Mouse (Mus musculus) left cerebral cortex, adult 18-20 months (tissue): ENCODE measurements around the gene Ifna16. TPM values are rescaled to one million over a fixed set of nuclear protein-coding genes. Genes with fewer than 3 reads are reported as not detected.

ENCODE experiments used
- DNase-seq, 2 experiments: peaks; one replicate each; pipeline ENCODE4 v3.0.0; 2021 to 2022; ENCODE audit warnings: low spot score in 2 of 2, mixed read lengths in 1 of 2
- total RNA-seq, 2 experiments: library from RNA; stranded (reverse); gene quantifications; 2 replicates each; pipeline ENCODE4 v1.2.3; 2021

Gene Ifna16
- total RNA-seq, 2 experiments from 2014 or later: not detected

- DNase-seq: no peak
Measured at GRCm38 (mm10) chr4:88644359-88644758, 32.4 kb downstream of the Ifna16 start, which contains the start of gene Ifna13. Gene Ifna13, minus strand, starts transcription at chr4:88644459.

GRCm38 (mm10) chr4:88642526-88642925 lies 34.2 kb downstream of the Ifna16 start:
- no peak for DNase-seq

GRCm38 (mm10) chr4:88641077-88641831 lies 35.5 kb downstream of the Ifna16 start:
- DNase-seq: peak; percentile 92 to 100

- DNase-seq: no peak
Measured at GRCm38 (mm10) chr4:88640704-88641076, 36.0 kb downstream of the Ifna16 start.

GRCm38 (mm10) chr4:88634311-88634710 lies 42.4 kb downstream of the Ifna16 start, which contains the start of gene C87499:
Gene C87499, minus strand, starts transcription at chr4:88634411.
- no peak for DNase-seq

Other genes with a start within 250 kb of the Ifna16 start
- gene Hacd4, start 238.0 kb downstream of the Ifna16 start, total RNA-seq: 1 to 10 TPM; 1.5 to 2.0 TPM
- not detected for gene Ifnb1, start 154.2 kb downstream of the Ifna16 start, total RNA-seq
- not detected for gene Ifna15, start 118.7 kb downstream of the Ifna16 start, total RNA-seq
- not detected for gene Ifna14, start 105.1 kb downstream of the Ifna16 start, total RNA-seq
- gene Ifna9, start 84.5 kb downstream of the Ifna16 start, total RNA-seq: not detected
- not detected for gene Ifna12, start 73.5 kb downstream of the Ifna16 start, total RNA-seq
- not detected for gene C87499, start 42.5 kb downstream of the Ifna16 start, total RNA-seq
- not detected for gene Ifna13, start 32.5 kb downstream of the Ifna16 start, total RNA-seq
- not detected for gene Ifna2, start 7.0 kb upstream of the Ifna16 start, total RNA-seq
- not detected for gene Ifnab, start 14.4 kb upstream of the Ifna16 start, total RNA-seq
- under 1 TPM; 0.49 to 0.89 TPM for gene Gm26566, start 44.9 kb upstream of the Ifna16 start, total RNA-seq
- gene Klhl9, start 45.5 kb upstream of the Ifna16 start, total RNA-seq: 100 to 1,000 TPM; 100 to 103 TPM
- gene Gm13271, start 77.9 kb upstream of the Ifna16 start, total RNA-seq: not detected
- gene Gm13283, start 83.2 kb upstream of the Ifna16 start, total RNA-seq: not detected
- gene Gm13290, start 96.9 kb upstream of the Ifna16 start, total RNA-seq: not detected
- not detected for gene Gm13289, start 100.0 kb upstream of the Ifna16 start, total RNA-seq
- not detected for gene Gm13272, start 102.9 kb upstream of the Ifna16 start, total RNA-seq
- gene Ifnz, start 105.2 kb upstream of the Ifna16 start, total RNA-seq: not detected
- gene Gm13276, start 108.8 kb upstream of the Ifna16 start, total RNA-seq: not detected
- not detected for gene Gm13277, start 111.7 kb upstream of the Ifna16 start, total RNA-seq
- gene Gm13278, start 114.6 kb upstream of the Ifna16 start, total RNA-seq: not detected
- not detected for gene Gm13275, start 117.6 kb upstream of the Ifna16 start, total RNA-seq
- gene Gm13279, start 120.5 kb upstream of the Ifna16 start, total RNA-seq: not detected
- not detected for gene Gm13285, start 122.7 kb upstream of the Ifna16 start, total RNA-seq
- gene Gm13287, start 126.3 kb upstream of the Ifna16 start, total RNA-seq: not detected
- not detected for gene Gm13288, start 128.6 kb upstream of the Ifna16 start, total RNA-seq
- gene Ifna7, start 139.3 kb upstream of the Ifna16 start, total RNA-seq: not detected
- not detected for gene Ifna11, start 143.0 kb upstream of the Ifna16 start, total RNA-seq
- not detected for gene Ifna6, start 150.5 kb upstream of the Ifna16 start, total RNA-seq
- not detected for gene Ifna5, start 158.6 kb upstream of the Ifna16 start, total RNA-seq
- gene Ifna4, start 164.9 kb upstream of the Ifna16 start, total RNA-seq: not detected
- gene Ifna1, start 173.2 kb upstream of the Ifna16 start, total RNA-seq: not detected
- not detected for gene Ifne, start 203.3 kb upstream of the Ifna16 start, total RNA-seq